Mouse (Mus musculus) heart, postnatal 0 days (tissue): ENCODE measurements around the gene Pkp4.

Source experiments
- CTCF ChIP-seq: IDR thresholded peaks from 2 replicates; pipeline ENCODE4 v1.5.1; 2016; ENCODE audit warnings: antibody characterized with exemption, control low read depth, low read depth
- EP300 ChIP-seq: IDR thresholded peaks from 2 replicates; pipeline ENCODE4 v1.6.1; 2016; ENCODE audit warnings: antibody characterized with exemption, low read depth

- TF ChIP-seq CTCF (no peak), EP300 (no peak)
These were observed 236.9 kb downstream of the Pkp4 start for GRCm38 (mm10) chr2:59397531-59397930.
